Mouse (Mus musculus): ENCODE measurements around the gene Ckap2.

Ckap2 gene

DNA sequence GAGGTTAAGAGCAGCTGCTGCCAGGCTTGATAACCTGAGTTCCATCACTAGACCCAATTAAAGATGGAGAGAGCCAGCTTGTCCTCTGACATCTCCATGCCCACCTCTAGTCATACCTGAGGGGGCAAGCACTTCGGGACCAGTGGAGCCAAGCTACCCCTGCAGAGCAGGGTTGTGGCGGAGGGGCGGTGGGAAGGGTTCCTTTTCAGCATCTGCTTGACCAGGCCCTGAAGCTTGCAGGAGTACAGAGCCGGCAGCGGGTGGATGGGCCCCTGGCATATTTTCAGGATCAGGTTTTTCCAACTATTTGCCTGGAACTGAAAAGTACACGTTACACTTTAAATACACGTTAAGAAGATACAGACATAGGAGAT lies 37.3 kb downstream of the Ckap2 start:
- no peak for DNase-seq (ENCODE audit: low spot score)

DNA sequence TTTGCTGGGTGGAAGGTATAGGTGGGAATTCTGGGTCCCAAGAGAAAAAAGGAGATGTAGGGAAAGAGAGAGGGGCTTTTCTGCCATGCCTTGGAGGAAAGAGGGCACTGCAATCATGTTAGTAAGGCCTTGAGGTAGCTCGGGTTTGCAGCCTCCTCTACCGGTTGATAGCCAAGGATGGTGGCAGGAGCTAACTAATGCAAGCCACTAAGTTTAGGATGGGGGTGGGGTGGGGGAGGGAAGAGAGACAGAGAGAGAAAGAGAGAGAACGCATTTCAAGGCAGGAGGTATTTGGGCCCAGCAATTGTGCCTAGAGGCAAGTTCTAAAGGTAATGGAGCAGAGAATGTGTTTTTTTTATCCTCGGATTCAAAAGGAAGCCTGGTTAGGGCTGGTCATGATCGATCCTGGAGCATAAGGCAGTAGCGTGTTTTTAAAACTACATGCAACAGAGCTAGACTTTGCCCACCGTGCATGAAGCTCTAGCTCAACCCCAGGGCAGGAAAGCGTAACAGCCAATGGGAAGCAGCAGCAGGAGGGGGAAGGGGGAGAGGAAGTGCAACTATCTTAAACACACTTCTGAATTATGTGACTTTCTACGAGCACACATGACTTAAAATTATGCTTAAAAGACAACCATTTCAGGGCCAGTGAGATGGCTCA lies 37.8 kb downstream of the Ckap2 start:
- DNase-seq (ENCODE audit: low spot score): no peak

- no peak for DNase-seq (ENCODE audit: low spot score)
These were observed 39.8 kb downstream of the Ckap2 start for GRCm38 (mm10) chr8:22145831-22146230.

GRCm38 (mm10) chr8:22143764-22144491 lies 41.7 kb downstream of the Ckap2 start:
- DNase-seq (ENCODE audit: low spot score): no peak

- no peak for DNase-seq (ENCODE audit: low spot score)
These were observed 43.0 kb downstream of the Ckap2 start for GRCm38 (mm10) chr8:22142592-22142991.

DNA sequence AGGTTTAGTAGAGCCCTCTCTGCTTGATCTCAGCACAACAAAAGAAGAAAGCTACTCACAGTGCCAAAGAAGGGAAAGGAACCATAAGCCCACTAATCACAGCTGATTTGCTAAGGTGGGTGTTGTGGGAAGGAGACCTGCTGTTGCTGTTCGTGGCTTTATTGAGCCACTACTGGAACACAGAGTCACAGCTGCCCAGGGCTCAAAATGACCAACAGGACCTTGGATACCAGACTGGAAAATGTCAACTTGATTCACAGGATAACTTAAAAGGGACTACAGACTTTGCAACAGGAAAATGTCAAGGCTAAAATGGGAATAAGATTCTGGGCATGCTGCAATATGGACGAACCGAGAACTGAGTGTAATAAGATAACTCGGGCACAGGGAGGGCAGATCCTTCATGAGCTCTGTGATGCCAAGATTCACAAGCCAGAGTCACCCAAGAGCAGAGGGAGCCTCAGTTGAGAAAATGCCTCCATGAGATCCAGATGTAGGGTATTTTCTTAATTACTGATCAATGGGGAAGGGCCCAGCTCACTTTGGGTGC lies 43.7 kb downstream of the Ckap2 start:
- DNase-seq (ENCODE audit: low spot score): no peak

DNA sequence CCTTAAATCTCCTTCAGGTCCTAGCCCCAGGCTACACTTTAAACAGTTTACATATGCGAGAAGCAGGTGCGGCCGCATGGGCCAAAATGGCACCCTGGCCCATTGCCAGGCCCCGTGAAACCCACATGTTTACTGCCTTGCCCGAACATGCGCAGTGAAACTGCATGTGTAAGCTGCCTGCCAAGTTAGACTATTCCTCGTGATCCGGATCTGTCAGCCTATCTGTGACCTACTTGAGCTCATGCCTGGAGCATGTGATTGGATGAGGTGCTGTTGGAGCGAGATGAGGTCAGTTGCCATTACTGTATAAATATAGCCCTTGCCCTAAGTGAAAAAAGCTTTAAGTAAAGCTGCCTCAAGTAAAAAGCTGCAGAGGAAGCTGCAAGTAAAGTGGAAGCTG lies 49.2 kb downstream of the Ckap2 start:
- peak; percentile 25 for DNase-seq (ENCODE audit: low spot score)

DNA sequence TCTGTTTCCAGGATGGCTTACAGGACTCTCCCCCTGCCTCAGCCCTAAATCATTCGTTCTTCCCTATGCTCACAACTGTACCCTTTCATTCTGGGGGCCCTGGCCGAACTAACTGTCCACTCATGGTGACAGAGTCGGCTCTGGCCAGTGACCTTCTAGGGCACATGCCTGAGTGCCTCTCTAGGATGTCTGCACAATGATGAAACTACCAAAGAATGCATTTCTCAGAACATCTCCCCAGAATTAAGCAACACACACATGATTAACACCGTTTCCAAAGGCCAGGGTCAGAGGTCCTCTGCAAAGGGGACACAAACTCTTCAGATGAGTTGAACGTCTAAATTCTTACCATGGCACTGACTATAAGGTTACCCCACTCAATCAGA lies 50.9 kb downstream of the Ckap2 start:
- no peak for DNase-seq (ENCODE audit: low spot score)

- DNase-seq (ENCODE audit: low spot score): no peak
These were observed 51.4 kb downstream of the Ckap2 start for GRCm38 (mm10) chr8:22134078-22134749.

GRCm38 (mm10) chr8:22132062-22132461 lies 53.6 kb downstream of the Ckap2 start:
- peak; percentile 32 for DNase-seq (ENCODE audit: low spot score)

GRCm38 (mm10) chr8:22124220-22125152 lies 61.1 kb downstream of the Ckap2 start, which contains the start of gene Nek5:
Nek5 (minus strand) TSS chr8:22125053.
- DNase-seq (ENCODE audit: low spot score): peak; percentile 37
